Mouse (Mus musculus): ENCODE measurements around the gene Cgrrf1.

The Cgrrf1 gene

DNA sequence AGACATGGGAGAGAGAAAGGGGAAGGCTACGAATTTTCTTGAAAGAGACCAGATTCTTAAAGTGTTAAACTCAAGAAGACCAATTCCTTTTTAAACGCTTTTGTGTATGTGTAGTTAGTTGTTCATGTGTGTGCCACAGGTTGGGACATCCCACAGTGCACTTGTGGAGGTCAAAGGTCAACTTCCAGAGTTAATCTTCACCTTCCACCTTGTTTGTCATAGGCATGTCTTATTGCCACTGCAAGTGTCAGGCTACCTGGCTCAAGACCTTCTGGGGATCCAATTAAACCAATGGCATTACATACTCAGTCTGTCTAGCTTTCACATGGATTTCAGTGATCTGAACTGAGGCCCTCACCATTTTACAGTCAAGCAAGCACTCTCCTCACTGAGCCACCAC is 7.9 kb upstream of the Cgrrf1 start:
- no peak for DNase-seq (ENCODE audit: low spot score in 2 of 2)

DNA sequence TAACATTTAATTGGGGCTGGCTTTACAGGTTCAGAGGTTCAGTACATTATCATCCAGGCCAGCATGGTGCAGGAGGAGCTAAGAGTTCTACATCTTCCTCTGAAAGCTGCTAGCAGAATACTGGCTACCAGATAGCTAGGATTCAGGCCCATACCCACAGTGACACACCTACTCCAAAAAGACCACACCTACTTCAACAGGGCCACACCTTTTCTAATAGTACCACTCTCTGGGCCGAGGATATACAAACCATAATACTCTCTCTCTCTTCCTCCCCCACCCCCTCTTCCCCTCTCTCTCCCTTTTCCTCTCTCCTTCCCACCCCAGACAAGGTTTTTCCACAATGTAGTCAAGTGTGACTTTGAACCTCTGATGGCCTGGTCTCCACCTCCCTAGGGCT is 4.5 kb upstream of the Cgrrf1 start:
- DNase-seq (ENCODE audit: low spot score in 2 of 2): no peak

DNA sequence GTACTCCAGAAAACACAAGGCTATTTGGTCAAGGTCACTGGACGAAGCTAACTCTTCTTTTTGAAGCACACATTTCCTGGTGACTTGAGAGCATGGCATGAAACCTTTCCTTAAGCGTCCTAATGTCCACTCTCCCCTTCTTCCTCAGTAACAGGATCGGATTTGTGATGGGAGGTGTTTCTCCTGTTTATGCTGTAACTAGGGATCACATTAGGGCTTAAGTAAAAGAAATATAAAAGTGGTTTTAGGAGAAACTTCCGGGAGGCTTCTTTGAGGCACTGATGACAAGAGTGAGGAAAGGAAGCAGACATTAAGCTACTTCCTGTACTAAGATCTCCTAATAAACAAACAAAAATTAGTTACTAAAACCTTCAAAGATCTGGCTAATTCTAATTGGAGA is 630 bp upstream of the Cgrrf1 start:
- DNase-seq (ENCODE audit: low spot score in 2 of 2): no peak

GRCm38 (mm10) chr14:46832354-46833272 is 688 bp downstream of the Cgrrf1 start:
- peak in 1 of 2 experiments; percentile 10 for DNase-seq (ENCODE audit: low spot score in 2 of 2)

DNA sequence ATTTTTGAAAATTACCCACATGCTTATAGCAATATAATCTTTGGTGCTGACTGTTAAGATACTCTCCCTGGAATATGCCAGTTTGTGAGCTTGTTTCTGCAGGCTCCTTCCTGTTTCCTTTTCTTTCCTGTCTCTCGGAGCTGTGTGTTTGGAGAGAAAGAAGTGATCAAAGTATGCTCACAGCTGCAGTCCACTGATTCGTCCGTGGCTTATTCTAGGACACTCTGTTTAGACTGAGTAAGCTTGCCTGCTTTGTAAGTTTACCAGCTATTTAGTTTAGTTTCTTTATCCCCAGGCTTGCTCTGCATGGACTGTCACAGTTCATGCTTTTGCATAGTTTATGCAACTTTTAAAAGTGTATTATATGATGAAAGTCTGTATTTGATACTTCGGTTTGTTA is 7.4 kb downstream of the Cgrrf1 start:
- DNase-seq (ENCODE audit: low spot score in 2 of 2): no peak

GRCm38 (mm10) chr14:46845706-46846105 is 13.8 kb downstream of the Cgrrf1 start:
- no peak for DNase-seq (ENCODE audit: low spot score in 2 of 2)

GRCm38 (mm10) chr14:46848063-46848590 is 16.2 kb downstream of the Cgrrf1 start:
- DNase-seq (ENCODE audit: low spot score in 2 of 2): no peak

DNA sequence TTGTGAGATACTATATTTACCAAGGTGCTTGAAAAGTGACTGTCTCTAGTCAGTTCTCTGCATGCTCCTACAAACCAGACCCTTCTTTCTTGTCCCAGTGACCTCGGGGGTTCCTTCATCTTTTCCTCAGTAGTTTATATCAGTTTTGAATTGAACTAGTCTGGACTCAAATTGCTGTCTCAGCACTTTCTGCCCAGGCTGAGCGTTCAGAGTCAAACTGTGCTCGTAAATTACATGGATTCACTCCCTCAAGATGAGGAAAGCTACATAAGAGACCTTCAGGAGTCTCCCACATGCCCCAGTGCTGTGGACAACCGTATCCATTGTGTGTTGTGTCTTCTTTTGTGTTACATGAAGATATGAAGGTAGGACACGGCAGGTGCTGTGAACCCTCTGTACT is 16.8 kb downstream of the Cgrrf1 start:
- DNase-seq (ENCODE audit: low spot score in 2 of 2): no peak

DNA sequence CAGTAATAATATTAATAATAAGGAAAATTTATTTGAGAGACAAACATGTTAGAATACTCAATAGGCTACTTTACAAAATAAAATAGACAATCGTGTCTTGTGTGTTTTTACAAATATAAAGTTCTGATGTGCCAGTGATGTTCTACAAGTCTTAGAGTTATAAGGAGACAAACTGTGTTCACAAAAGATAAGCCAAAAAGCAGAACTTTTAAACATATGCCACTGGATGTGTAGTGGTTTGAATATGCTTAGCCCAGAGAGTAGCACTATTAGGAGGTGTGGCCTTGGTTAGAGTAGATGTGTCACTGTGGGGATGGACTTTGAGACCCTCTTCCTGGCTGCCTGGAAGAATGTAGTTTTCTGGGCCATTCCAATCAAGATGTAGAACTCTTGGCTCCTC is 17.8 kb downstream of the Cgrrf1 start:
- no peak for DNase-seq (ENCODE audit: low spot score in 2 of 2)

GRCm38 (mm10) chr14:46853677-46854076 is 21.8 kb downstream of the Cgrrf1 start:
- DNase-seq (ENCODE audit: low spot score in 2 of 2): no peak

DNA sequence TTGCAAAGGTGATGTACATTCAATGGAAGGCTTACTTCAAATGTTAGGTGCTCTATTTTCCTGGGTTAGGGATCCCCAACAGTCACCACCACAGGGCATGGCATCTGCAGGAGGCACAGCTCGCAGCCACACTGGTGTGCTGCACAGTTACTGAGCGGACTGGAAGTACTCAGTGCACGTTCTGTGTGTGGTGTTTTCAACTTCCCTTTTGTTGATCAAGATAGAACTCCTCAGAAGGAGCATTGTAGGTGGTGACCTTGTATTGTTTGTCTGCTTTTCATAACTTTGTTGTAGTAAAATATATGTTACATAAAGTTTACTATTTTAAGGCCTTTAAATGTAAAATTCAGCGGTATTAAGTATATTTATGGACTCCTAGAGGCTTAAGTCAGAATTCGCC is 31.0 kb downstream of the Cgrrf1 start:
- DNase-seq (ENCODE audit: low spot score in 2 of 2): no peak

DNA sequence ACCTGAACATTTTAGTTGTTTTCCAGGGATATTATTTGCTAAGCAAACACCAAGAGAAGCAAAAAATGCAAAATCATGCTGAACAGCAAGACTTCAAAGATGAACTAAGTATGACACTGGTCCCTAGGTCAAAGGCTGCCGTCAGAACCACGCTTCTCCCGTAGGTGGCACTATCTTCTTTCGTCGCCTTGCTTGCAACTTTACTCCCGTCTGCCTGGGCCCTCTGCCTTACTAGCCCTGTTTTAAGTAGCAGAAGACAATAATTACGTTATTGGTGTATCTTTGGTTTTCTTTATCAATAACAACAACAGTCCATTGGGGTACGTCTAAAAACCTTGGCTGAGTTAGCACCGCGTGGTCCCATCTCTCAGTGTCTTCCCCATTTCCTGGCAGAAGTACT is 49.0 kb downstream of the Cgrrf1 start:
- DNase-seq (ENCODE audit: low spot score in 2 of 2): peak; percentile 25 to 61

DNA sequence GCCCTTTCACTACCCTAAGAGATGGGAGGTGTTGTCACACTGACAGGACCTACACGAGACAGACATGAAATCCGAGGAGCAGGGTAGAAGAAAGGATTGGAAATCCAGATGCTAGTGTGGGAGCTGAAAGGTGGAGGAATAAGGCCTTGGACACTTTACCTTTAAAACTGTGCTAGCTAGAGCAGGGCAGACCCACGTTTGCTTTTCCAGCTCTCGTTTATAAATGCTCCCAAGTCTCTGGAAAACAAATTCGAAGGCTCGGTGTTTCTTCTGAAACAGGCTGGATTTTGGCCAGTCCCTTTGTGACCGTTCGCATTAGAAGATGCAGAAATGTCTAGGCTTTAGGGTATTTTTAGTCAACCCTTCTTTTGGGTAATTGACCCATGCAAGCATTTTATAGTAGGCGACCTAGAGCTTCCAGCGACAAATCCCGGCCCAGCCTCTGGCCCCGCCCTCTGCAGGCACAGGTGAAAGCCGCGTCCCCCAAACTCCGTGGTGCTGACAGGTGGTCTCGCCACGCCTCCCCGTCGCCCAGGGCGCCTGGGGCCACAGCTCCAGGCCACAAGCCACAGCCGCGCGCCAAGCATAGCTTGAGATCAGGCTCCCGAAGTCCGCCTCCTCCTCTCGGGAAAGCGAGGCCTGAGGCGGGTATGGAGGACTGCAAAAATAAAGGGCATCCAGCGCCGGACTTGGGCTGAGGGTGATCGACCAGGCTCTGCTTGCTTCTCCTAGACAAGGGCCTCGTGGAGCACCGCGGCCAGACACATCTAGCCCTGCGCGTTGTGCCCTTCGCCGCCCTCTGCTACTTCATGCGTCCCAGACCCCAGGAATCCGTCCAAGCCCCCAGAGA is 49.9 kb downstream of the Cgrrf1 start:
- DNase-seq (ENCODE audit: low spot score in 2 of 2): no peak

GRCm38 (mm10) chr14:46882431-46883067 is 50.6 kb downstream of the Cgrrf1 start, which contains the start of gene Samd4:
Samd4 (plus strand) TSS chr14:46882854.
- peak; percentile 5 to 11 for DNase-seq (ENCODE audit: low spot score in 2 of 2)

GRCm38 (mm10) chr14:46883068-46883870 is 51.3 kb downstream of the Cgrrf1 start:
- DNase-seq (ENCODE audit: low spot score in 2 of 2): peak in 1 of 2 experiments; percentile 11

DNA sequence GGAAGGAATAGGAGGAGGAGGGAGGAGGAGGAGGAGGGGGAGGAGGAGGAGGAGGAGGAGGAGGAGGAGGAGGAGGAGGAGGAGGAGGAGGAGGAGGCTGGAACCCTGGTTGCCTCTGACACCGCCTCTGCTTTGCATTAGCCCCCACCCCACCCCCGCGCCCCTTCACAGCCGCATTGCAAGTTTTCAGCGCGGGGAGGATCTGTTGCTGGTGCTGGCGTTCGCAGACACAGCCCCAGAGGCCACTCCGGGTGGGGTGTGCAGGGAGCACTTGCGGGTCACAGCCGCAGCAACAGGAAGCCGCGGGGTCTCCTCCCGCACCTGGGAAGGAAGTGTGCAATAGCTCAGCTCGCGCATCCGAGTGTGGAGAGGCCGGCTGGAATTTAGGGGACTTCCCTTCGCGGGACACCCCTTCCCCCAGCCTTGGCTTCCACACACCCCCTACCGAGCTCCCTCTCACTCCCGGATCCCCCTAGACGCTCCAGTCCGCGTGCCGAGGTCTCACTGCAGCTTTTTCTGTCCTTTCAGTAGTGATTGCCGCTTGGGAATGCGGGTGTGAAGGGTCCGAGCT is 52.0 kb downstream of the Cgrrf1 start:
- DNase-seq (ENCODE audit: low spot score in 2 of 2): peak; percentile 7 to 16

- peak; percentile 8 to 29 for DNase-seq (ENCODE audit: low spot score in 2 of 2)
Measured at GRCm38 (mm10) chr14:46884701-46885428, 52.9 kb downstream of the Cgrrf1 start.

GRCm38 (mm10) chr14:46885429-46885755 is 53.5 kb downstream of the Cgrrf1 start:
- DNase-seq (ENCODE audit: low spot score in 2 of 2): no peak

- DNase-seq (ENCODE audit: low spot score in 2 of 2): no peak
Measured at GRCm38 (mm10) chr14:46885891-46886301, 54.0 kb downstream of the Cgrrf1 start.

- DNase-seq (ENCODE audit: low spot score in 2 of 2): no peak
Measured at GRCm38 (mm10) chr14:46889096-46889495, 57.2 kb downstream of the Cgrrf1 start.
